Mouse (Mus musculus): Measurements from ENCODE around the gene Fnip2. TPM values are rescaled to one million over a fixed set of nuclear protein-coding genes. Genes with fewer than 3 reads are reported as not detected.
"Not testable (repeated sequence)": the region's sequence is repeated elsewhere in the genome, so short reads cannot be mapped to it uniquely, and the experiment has no call there.

The Fnip2 gene
- polyA plus RNA-seq, 1 experiment from 2014 or later, result 4.0 TPM

DNA sequence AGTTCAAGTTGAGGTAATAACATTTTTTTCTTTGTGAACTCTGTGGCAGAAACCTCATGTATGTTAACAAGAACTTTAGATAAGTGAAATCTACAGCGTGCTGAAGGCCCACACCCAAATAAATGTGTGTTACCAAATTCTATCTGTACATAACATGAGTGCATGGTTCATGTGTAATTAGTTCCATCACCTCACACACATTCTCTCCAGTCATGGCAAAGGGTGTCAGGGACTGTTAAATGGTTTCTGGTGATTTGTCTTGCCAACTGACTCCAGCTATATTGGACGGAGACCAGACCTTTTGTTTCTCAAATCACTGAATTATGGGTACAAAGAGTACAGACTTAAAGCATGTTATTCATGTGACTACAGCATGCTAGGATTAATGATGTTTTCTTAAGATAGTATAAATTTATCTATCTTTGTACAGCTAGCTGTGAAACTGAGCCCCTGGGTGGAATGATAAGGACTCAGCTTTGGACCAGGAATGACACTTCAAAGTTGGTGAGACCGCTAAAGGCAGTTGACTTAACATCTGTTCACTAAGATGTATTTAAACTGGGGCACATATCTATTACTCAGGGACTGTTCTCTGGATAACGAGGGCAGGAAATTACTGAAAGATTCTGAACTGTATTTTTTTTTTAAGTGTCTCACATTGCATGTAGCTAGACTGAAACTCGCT is 12.4 kb upstream of the Fnip2 start:
- Histone ChIP-seq H3K4me1 (replicated peaks; ENCODE audit: control insufficient read depth, insufficient read depth, low read length) (no peaks in the 10 kb centered on the region; the same call in 1 of the 2 replicates), H3K9me3 (ENCODE audit: control insufficient read depth, low read length) (no peaks in the 10 kb centered on the region), H3K27me3 (replicated peaks; ENCODE audit: control insufficient read depth, insufficient read depth, low read length) (no peaks in the 10 kb centered on the region), H3K27ac (ENCODE audit: low read depth) (no peak overlapping the region), H3K9ac (ENCODE audit: low read length) (no peak overlapping the region), H3K4me2 (ENCODE audit: low read length) (no peak overlapping the region), H3K4me3 (ENCODE audit: low read depth, low read length) (no peak overlapping the region), H3K36me3 (ENCODE audit: control insufficient read depth, insufficient read depth, low read length) (no peaks in the 10 kb centered on the region)
- 73% methylated on average over 5 of the region's 5 CpGs for WGBS
- DNase-seq (ENCODE audit: low spot score) (no peak), ATAC-seq (replicated peaks; ENCODE audit: low FRiP score, low TSS enrichment, low read depth) (no peak)

DNA sequence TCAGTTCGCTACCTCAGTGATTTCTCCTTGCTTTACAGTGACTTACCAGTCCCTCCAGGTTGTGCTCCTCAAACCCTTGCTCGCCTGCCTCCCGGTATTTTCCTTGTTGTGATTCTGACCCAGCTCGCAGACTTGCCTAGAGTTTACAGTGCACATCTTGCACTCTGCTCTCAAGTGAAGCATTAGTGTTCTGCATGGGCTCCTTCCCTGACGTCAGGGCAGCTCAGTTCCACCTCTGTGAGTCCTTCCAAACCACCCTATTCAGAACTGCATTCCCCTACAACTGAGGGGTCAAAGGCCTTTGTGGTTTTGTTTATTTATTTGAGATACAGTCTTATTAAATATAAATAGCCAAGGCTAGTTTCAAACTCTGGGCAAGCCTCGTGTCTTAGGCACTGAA is 10.6 kb upstream of the Fnip2 start:
- Histone ChIP-seq H3K27me3 (replicated peaks; ENCODE audit: control insufficient read depth, insufficient read depth, low read length) (no peaks in the 10 kb centered on the region), H3K4me1 (replicated peaks; ENCODE audit: control insufficient read depth, insufficient read depth, low read length) (no peaks in the 10 kb centered on the region; the same call in 1 of the 2 replicates), H3K27ac (ENCODE audit: low read depth) (no peak overlapping the region), H3K9me3 (ENCODE audit: control insufficient read depth, low read length) (no peaks in the 10 kb centered on the region), H3K36me3 (ENCODE audit: control insufficient read depth, insufficient read depth, low read length) (no peaks in the 10 kb centered on the region), H3K4me2 (ENCODE audit: low read length) (no peak overlapping the region), H3K4me3 (ENCODE audit: low read depth, low read length) (no peak overlapping the region), H3K9ac (ENCODE audit: low read length) (no peak overlapping the region)
- 72% methylated on average over 6 of the region's 6 CpGs for WGBS
- ATAC-seq (replicated peaks; ENCODE audit: low FRiP score, low TSS enrichment, low read depth) (no peak), DNase-seq (ENCODE audit: low spot score) (no peak)

DNA sequence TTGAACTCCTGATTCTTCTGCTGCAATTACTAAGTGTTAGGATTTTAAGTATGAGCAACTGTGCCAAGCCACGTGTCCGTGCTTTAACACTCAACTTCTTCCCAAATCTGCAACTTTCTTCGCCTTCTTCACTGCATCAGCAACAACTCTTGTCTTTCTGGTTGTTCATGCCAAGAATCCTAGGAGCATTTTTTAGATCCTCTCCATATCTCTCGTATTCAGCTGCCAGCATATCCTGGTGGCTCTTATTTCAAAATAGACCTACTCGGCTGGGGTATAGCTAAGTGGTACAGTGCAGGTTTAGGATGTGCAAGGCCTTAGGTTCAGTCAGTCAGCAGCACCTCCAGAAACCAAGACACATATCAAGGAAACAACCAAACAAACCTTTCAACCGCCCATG is 10.0 kb upstream of the Fnip2 start:
- 84% methylated on average over 6 of the region's 6 CpGs for WGBS
- DNase-seq (ENCODE audit: low spot score) (no peak), ATAC-seq (replicated peaks; ENCODE audit: low FRiP score, low TSS enrichment, low read depth) (no peak)
- H3K27me3 ChIP-seq (replicated peaks; ENCODE audit: control insufficient read depth, insufficient read depth, low read length), result no peaks in the 10 kb centered on the region
- no peaks in the 10 kb centered on the region for H3K36me3 ChIP-seq (ENCODE audit: control insufficient read depth, insufficient read depth, low read length)
- no peak overlapping the region for H3K4me3 ChIP-seq (ENCODE audit: low read depth, low read length)
- no peaks in the 10 kb centered on the region; the same call in 1 of the 2 replicates for H3K4me1 ChIP-seq (replicated peaks; ENCODE audit: control insufficient read depth, insufficient read depth, low read length)
- no peaks in the 10 kb centered on the region for H3K9me3 ChIP-seq (ENCODE audit: control insufficient read depth, low read length)
- no peak overlapping the region for H3K9ac ChIP-seq (ENCODE audit: low read length)
- no peak overlapping the region for H3K4me2 ChIP-seq (ENCODE audit: low read length)
- H3K27ac ChIP-seq (ENCODE audit: low read depth), result no peak overlapping the region

DNA sequence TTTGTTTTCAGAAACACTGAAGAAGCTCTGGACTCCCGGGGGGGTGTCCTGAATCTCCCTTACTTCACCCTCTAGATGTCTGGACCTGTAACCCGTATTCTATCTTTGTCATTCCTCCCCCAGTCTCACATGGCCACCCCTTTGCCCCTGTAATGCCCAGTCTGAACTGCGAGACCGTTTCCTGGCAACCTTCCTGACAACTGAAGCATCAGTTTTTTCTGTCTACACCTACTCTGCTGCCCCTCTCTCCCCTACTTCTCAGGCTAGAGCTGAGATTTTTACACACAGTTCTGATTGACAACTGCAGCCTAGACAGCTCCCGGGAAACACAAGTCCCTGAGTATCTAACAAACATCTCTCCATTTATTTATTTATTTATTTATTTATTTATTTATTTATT is 9.3 kb upstream of the Fnip2 start:
- H3K4me2 ChIP-seq (ENCODE audit: low read length), result no peak overlapping the region

DNA sequence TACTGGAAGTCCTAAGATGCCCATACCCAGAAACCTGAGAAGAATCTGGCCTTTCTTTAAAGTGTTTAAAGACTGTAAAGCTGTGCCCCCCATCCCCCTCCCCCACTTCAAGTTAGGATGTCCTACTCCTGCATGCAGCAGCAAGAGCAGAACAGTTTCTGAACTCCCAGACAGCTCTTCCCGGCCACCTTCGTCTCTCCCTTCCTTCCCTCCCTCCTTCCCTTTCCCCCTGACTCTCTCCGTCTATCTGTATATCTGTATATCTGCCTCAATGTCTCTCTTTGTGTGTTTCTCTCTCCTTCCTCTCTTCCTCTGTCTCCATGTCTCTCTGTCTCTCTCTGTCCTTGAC is 8.8 kb upstream of the Fnip2 start:
- peak; percentile 38 for ATAC-seq (replicated peaks; ENCODE audit: low FRiP score, low TSS enrichment, low read depth)

More for the DNA sequence above, 9.3 kb upstream of the Fnip2 start:
- 33% methylated on average over 5 of the region's 5 CpGs for WGBS
- Histone ChIP-seq H3K9me3 (ENCODE audit: control insufficient read depth, low read length) (no peaks in the 10 kb centered on the region), H3K27me3 (replicated peaks; ENCODE audit: control insufficient read depth, insufficient read depth, low read length) (no peaks in the 10 kb centered on the region), H3K36me3 (ENCODE audit: control insufficient read depth, insufficient read depth, low read length) (no peaks in the 10 kb centered on the region), H3K27ac (ENCODE audit: low read depth) (no peak overlapping the region), H3K4me1 (replicated peaks; ENCODE audit: control insufficient read depth, insufficient read depth, low read length) (no peaks in the 10 kb centered on the region; the same call in 1 of the 2 replicates), H3K4me3 (ENCODE audit: low read depth, low read length) (no peak overlapping the region), H3K9ac (ENCODE audit: low read length) (no peak overlapping the region)
- 0 out of 2 replicates have a peak, but pooled peaks have one; percentile 10 for ATAC-seq (replicated peaks; ENCODE audit: low FRiP score, low TSS enrichment, low read depth)
- peak; percentile 54 for DNase-seq (ENCODE audit: low spot score)

DNA sequence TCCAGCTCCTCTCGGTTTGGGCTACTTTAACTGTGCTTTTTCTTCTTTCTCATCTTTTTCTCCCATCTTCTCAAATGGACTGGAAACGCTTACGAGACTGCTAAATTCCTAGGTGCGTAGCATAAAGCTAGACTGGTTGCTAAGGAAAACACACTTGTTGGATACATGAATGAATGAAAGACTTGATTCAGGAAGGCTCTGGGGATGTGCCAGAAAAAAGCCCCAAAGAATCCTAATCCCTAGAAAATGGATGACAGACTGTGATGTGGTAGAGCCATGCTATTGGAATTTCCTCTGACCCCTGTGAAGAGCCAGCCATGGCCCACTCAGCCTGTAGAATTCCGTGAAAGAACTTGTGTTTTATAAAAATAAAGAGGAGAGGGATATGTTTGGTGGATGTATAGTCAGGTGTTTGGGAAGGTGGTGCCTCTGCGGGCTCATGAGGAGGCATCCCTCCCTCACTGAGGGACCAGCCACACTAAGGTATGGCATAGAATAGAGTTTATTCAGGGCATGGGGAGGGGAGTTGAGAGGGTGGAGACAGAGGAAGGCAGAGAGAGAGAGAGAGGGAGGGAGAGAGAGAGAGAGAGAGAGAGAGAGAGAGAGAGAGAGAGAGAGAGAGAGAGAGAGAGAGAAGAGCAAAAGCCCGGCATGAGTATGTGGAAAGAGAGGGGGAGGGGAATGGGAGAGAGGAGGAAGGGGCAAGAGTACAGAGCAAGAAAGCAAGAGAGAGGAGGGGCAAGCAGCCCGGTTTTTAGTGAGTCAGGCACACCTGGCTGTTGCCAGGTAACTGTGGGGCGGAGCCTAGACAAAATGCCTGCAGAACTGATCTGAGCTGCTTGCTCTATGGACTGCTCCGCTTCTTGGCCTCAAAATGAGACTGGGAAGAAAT is 8.2 kb upstream of the Fnip2 start:
- DNase-seq (ENCODE audit: low spot score) (no peak), ATAC-seq (replicated peaks; ENCODE audit: low FRiP score, low TSS enrichment, low read depth) (peak; percentile 90)
- Histone ChIP-seq H3K27me3 (replicated peaks; ENCODE audit: control insufficient read depth, insufficient read depth, low read length) (no peaks in the 10 kb centered on the region), H3K36me3 (ENCODE audit: control insufficient read depth, insufficient read depth, low read length) (no peaks in the 10 kb centered on the region), H3K4me2 (ENCODE audit: low read length) (peak overlapping the region; percentile 9; the same call in 1 of the 2 replicates), H3K27ac (ENCODE audit: low read depth) (no peak overlapping the region), H3K9me3 (ENCODE audit: control insufficient read depth, low read length) (no peaks in the 10 kb centered on the region), H3K4me1 (replicated peaks; ENCODE audit: control insufficient read depth, insufficient read depth, low read length) (no peaks in the 10 kb centered on the region; the same call in 1 of the 2 replicates), H3K9ac (ENCODE audit: low read length) (no peak overlapping the region), H3K4me3 (ENCODE audit: low read depth, low read length) (no peak overlapping the region)
- WGBS, result 39% methylated on average over 10 of the region's 10 CpGs

More for the DNA sequence above, 8.8 kb upstream of the Fnip2 start:
- Histone ChIP-seq H3K36me3 (ENCODE audit: control insufficient read depth, insufficient read depth, low read length) (no peaks in the 10 kb centered on the region), H3K27ac (ENCODE audit: low read depth) (no peak overlapping the region), H3K9me3 (ENCODE audit: control insufficient read depth, low read length) (no peaks in the 10 kb centered on the region), H3K9ac (ENCODE audit: low read length) (no peak overlapping the region), H3K27me3 (replicated peaks; ENCODE audit: control insufficient read depth, insufficient read depth, low read length) (no peaks in the 10 kb centered on the region), H3K4me3 (ENCODE audit: low read depth, low read length) (no peak overlapping the region), H3K4me2 (ENCODE audit: low read length) (peak overlapping the region; percentile 9; the same call in 1 of the 2 replicates), H3K4me1 (replicated peaks; ENCODE audit: control insufficient read depth, insufficient read depth, low read length) (no peaks in the 10 kb centered on the region; the same call in 1 of the 2 replicates)
- 4% methylated on average over 3 of the region's 3 CpGs for WGBS
- DNase-seq (ENCODE audit: low spot score), result no peak

DNA sequence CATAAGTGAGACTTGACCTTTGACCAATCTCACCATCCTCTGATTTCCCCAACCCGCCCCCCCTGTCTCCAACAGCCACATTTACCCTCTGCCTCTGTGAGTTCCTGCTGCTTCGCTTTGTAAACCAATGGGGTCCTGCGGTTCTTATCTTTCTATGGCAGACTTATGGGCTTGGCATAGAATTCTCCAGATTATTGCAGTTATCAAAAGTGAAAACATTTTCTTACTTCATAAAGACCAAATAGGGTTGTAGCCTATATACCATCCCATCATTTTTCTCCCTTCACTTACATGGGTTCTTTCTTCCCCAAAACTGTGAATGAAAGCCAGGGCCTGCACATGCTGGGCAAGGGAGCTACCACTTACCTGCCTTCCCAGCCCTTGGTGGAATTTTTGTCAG is 6.7 kb upstream of the Fnip2 start:
- no peaks in the 10 kb centered on the region for H3K36me3 ChIP-seq (ENCODE audit: control insufficient read depth, insufficient read depth, low read length)
- ATAC-seq (replicated peaks; ENCODE audit: low FRiP score, low TSS enrichment, low read depth) (no peak), DNase-seq (ENCODE audit: low spot score) (no peak)
- H3K4me2 ChIP-seq (ENCODE audit: low read length), result no peak overlapping the region
- H3K27ac ChIP-seq (ENCODE audit: low read depth), result no peak overlapping the region
- H3K4me3 ChIP-seq (ENCODE audit: low read depth, low read length), result no peak overlapping the region
- no peaks in the 10 kb centered on the region for H3K9me3 ChIP-seq (ENCODE audit: control insufficient read depth, low read length)
- H3K4me1 ChIP-seq (replicated peaks; ENCODE audit: control insufficient read depth, insufficient read depth, low read length), result no peaks in the 10 kb centered on the region; the same call in 1 of the 2 replicates
- no peak overlapping the region for H3K9ac ChIP-seq (ENCODE audit: low read length)
- H3K27me3 ChIP-seq (replicated peaks; ENCODE audit: control insufficient read depth, insufficient read depth, low read length), result no peaks in the 10 kb centered on the region
- WGBS, result 76% methylated on average over 3 of the region's 3 CpGs

DNA sequence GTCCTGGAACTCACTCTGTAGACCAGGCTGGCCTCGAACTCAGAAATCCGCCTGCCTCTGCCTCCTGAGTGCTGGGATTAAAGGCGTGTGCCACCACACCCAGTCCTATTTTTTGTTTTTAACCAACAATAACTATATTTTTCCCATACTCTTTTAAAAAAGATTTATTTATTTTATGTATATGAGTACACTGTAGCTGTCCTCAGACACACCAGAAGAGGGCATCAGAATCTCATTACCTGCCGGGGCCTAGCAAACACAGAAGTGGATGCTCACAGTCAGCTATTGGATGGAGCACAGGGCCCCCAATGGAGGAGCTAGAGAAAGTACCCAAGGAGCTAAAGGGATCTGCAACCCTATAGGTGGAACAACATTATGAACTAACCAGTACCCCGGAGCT is 5.8 kb upstream of the Fnip2 start:
- H3K9ac ChIP-seq (ENCODE audit: low read length); H3K27ac ChIP-seq (ENCODE audit: low read depth); H3K4me2 ChIP-seq (ENCODE audit: low read length); H3K27me3 ChIP-seq (replicated peaks; ENCODE audit: control insufficient read depth, insufficient read depth, low read length); ATAC-seq (replicated peaks; ENCODE audit: low FRiP score, low TSS enrichment, low read depth); H3K36me3 ChIP-seq (ENCODE audit: control insufficient read depth, insufficient read depth, low read length); H3K9me3 ChIP-seq (ENCODE audit: control insufficient read depth, low read length); H3K4me1 ChIP-seq (replicated peaks; ENCODE audit: control insufficient read depth, insufficient read depth, low read length); DNase-seq (ENCODE audit: low spot score); H3K4me3 ChIP-seq (ENCODE audit: low read depth, low read length): not testable (repeated sequence)
- WGBS, result 98% methylated on average over 5 of the region's 5 CpGs

Data from intestine, embryonic 14.5 days (tissue).